Mouse (Mus musculus) bone marrow, adult 2 months (tissue): ENCODE data around the gene Cops6.

Experiments
- CTCF ChIP-seq: fragments of 200-500 bp; IDR thresholded peaks from 2 replicates; pipeline ENCODE4 v1.5.1; 2011; ENCODE audit warnings: low read length, control low read depth; ENCODE audit not compliant: control insufficient read depth, insufficient read depth
- POLR2A ChIP-seq: fragments of 200-500 bp; IDR thresholded peaks from 2 replicates; pipeline ENCODE4 v1.6.1; 2011; ENCODE audit warnings: low read depth, mild to moderate bottlenecking, control low read depth, low read length, borderline replicate concordance; ENCODE audit not compliant: control insufficient read depth

DNA sequence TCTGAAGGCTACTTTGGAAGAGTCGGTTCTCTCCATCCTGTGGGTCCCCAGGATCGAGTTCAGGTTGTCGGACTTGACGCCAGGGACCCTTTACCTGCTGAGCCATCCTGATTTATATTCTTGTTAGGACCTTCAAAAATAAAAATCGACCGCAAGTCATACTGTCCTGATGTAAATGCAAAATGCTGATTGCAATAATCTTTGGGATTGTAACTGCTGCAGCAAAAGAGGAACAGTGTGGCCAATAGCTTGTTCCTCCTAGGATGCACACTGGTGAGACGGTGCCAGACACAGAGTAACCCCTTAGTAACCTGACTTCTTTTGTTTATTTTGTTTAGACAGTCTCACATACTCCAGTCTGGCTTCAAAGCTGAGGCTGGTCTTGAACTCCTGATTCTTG lies 34.6 kb downstream of the Cops6 start:
- TF ChIP-seq CTCF (no peak), POLR2A (no peak)
